Comparison of ENCODE assay signal across 25 mouse cellular contexts in the genomic region with DNA sequence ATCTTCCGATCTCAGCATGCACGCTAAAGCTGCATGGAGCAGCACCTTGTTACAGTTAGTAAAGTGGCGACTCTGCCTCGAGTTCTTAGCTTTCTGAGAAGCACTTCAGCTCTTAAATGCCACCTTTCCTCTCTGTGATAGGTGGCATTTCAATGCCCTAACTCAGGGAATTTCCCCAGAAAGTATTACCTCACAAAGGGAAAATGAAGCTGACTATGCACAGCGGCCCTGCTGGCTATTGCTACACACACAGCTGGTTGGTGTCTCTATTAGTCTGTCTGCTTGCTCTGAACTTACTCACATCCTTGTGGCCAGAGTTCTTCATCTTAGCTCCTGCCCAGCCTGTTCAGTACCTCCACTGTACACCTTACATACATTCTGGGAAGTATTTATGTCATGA.
"Had no signal": no experiment of that assay in that cellular context is flagged by ENCODE, and none has a peak within 500 bp of the region (broad histone marks: within the 10 kb centered on the region; RNA-seq: fewer than 3 reads in every experiment).

No protein-coding gene starts in this region.

- H3K27ac ChIP-seq: gastrocnemius, adult 2 months; heart, embryonic 10.5 days; hindbrain, embryonic 10.5 days; hindbrain, embryonic 12.5 days; hindbrain, embryonic 14.5 days; intestine, embryonic 15.5 days; layer of hippocampus, adult 2 months; left cerebral cortex, adult 2 months; limb, embryonic 10.5 days; limb, embryonic 12.5 days had no signal

- H3K4me2 ChIP-seq: heart, embryonic 12.5 days; hindbrain, embryonic 12.5 days; hindbrain, embryonic 14.5 days; intestine, embryonic 15.5 days; limb, embryonic 12.5 days had no signal

- H3K27me3 ChIP-seq: heart, embryonic 12.5 days; hindbrain, embryonic 12.5 days; intestine, embryonic 15.5 days; limb, embryonic 12.5 days had no signal

- H3K4me3 ChIP-seq: gastrocnemius, adult 2 months; heart, embryonic 10.5 days; heart, embryonic 12.5 days; hindbrain, embryonic 10.5 days; hindbrain, embryonic 12.5 days; intestine, embryonic 15.5 days; layer of hippocampus, adult 2 months; left cerebral cortex, adult 2 months; limb, embryonic 10.5 days; limb, embryonic 12.5 days had no signal

- H3K9ac ChIP-seq: heart, embryonic 12.5 days; hindbrain, embryonic 12.5 days; hindbrain, embryonic 14.5 days; intestine, embryonic 15.5 days; limb, embryonic 12.5 days had no signal

- ATAC-seq: hindbrain, embryonic 16.5 days; inflammation-experienced regulatory T-cells, adult 6 months; intestine, embryonic 15.5 days; intestine, postnatal 0 days had no signal

- H3K9me3 ChIP-seq: heart, embryonic 10.5 days; heart, embryonic 12.5 days; hindbrain, embryonic 10.5 days; hindbrain, embryonic 12.5 days; intestine, embryonic 15.5 days; limb, embryonic 10.5 days; limb, embryonic 12.5 days had no signal

- H3K36me3 ChIP-seq: heart, embryonic 10.5 days; heart, embryonic 12.5 days; hindbrain, embryonic 10.5 days; hindbrain, embryonic 12.5 days; intestine, embryonic 15.5 days; limb, embryonic 10.5 days; limb, embryonic 12.5 days had no signal

- DNase-seq: gastrocnemius, adult 2 months; gastrocnemius, postnatal 10 days; gastrocnemius, postnatal 25 days; heart, adult 18-20 months; heart, postnatal 10 days; heart, postnatal 4 days; kidney, adult 18-20 months; kidney, adult 8-10 months; kidney, postnatal 10 days; kidney, postnatal 25 days; kidney, postnatal 4 days; liver had no signal

- H3K4me1 ChIP-seq: heart, embryonic 10.5 days; heart, embryonic 12.5 days; hindbrain, embryonic 10.5 days; hindbrain, embryonic 12.5 days; intestine, embryonic 15.5 days; limb, embryonic 10.5 days; limb, embryonic 12.5 days had no signal
